Mouse (Mus musculus): ENCODE measurements around the gene Slc25a39. TPM values are rescaled to one million over a fixed set of nuclear protein-coding genes. Genes with fewer than 3 reads are reported as not detected.

The Slc25a39 gene
- total and polyA plus RNA-seq, 3 experiments: 108 to 226 (median 199) TPM

GRCm38 (mm10) chr11:102356636-102357350 is 51.0 kb downstream of the Slc25a39 start:
- no peaks in the 10 kb centered on the region for H3K9me3 ChIP-seq (replicated peaks; ENCODE audit: low read length)
- H3K79me2 ChIP-seq (replicated peaks; ENCODE audit: control insufficient read depth, extremely low read depth, insufficient read depth, poor library complexity, severe bottlenecking): no peaks in the 10 kb centered on the region
- no peak overlapping the region for H3K27ac ChIP-seq (ENCODE audit: insufficient read depth, low read depth)
- H3K36me3 ChIP-seq (replicated peaks in 1 of 2; ENCODE audit: control insufficient read depth in 1 of 2, insufficient read depth in 1 of 2, low read length in 1 of 2): no peaks in the 10 kb centered on the region
- H3K4me2 ChIP-seq (ENCODE audit: insufficient read depth, low read depth, poor library complexity, severe bottlenecking): no peak overlapping the region
- H3K9ac ChIP-seq (ENCODE audit: insufficient read depth, low read depth): no peak overlapping the region
- no peak for DNase-seq (ENCODE audit: extremely low read depth)
- H3K4me1 ChIP-seq (ENCODE audit: control insufficient read depth in 1 of 2, insufficient read depth in 2 of 2): peaks cover 0 to 8% of the 10 kb centered on the region in 2 experiments; a peak in 1 of 4 replicates
- no peak overlapping the region for H3K4me3 ChIP-seq (replicated peaks in 1 of 3; ENCODE audit: low read depth in 2 of 3, low read length in 2 of 3, poor library complexity in 1 of 3)
- peaks cover 94% of the 10 kb centered on the region for H3K27me3 ChIP-seq (replicated peaks)
- in situ Hi-C loops (cut with MboI; ENCODE audit: low pct_ligation_motif_present, low pct_unique_long_range_greater_than_20kb, low sequenced_read_pairs): loop anchor here (5.0 kb wide), 1 partner anchor 34 kb away; no protein-coding TSS in a partner anchor
- dilution Hi-C loops (cut with MboI; ENCODE audit: extremely low pct_ligation_motif_present, extremely low pct_unique_long_range_greater_than_20kb, low sequenced_read_pairs): no loop called here
- no peak for TF ChIP-seq ELF1 (IDR thresholded peaks at IDR 0.05; ENCODE audit: low read depth, low read length)
- TF ChIP-seq POLR2A (IDR thresholded peaks at IDR 0.05; ENCODE audit: low read depth, low read length): no peak
- TF ChIP-seq MEF2A (IDR thresholded peaks at IDR 0.05; ENCODE audit: borderline replicate concordance, low read depth, low read length): no peak
- no peak for TF ChIP-seq TBP (conservative IDR thresholded peaks at IDR 0.05; ENCODE audit: low read depth, low read length)
- TF ChIP-seq MAFK (IDR thresholded peaks at IDR 0.05; ENCODE audit: insufficient replicate concordance, low read length): no peak
- no peak for TF ChIP-seq ETS1 (conservative IDR thresholded peaks at IDR 0.05; ENCODE audit: low read depth, low read length)
- TF ChIP-seq POLR2AphosphoS2 (IDR thresholded peaks at IDR 0.05; ENCODE audit: low read depth, low read length): no peak
- no peak for TF ChIP-seq ZKSCAN1 (IDR thresholded peaks at IDR 0.05; ENCODE audit: borderline replicate concordance, low read depth, low read length)
- no peak for TF ChIP-seq JUN (IDR thresholded peaks at IDR 0.05; ENCODE audit: insufficient read depth, low read depth, low read length)

GRCm38 (mm10) chr11:102356190-102356589 is 51.6 kb downstream of the Slc25a39 start:
- Histone ChIP-seq H3K4me2 (ENCODE audit: insufficient read depth, low read depth, poor library complexity, severe bottlenecking) (no peak overlapping the region), H3K9me3 (replicated peaks; ENCODE audit: low read length) (no peaks in the 10 kb centered on the region), H3K4me1 (ENCODE audit: control insufficient read depth in 1 of 2, insufficient read depth in 2 of 2) (peaks cover 4 to 14% of the 10 kb centered on the region in 2 experiments), H3K27me3 (replicated peaks) (peaks cover 94% of the 10 kb centered on the region), H3K79me2 (replicated peaks; ENCODE audit: control insufficient read depth, extremely low read depth, insufficient read depth, poor library complexity, severe bottlenecking) (no peaks in the 10 kb centered on the region), H3K9ac (ENCODE audit: insufficient read depth, low read depth) (no peak overlapping the region), H3K36me3 (replicated peaks in 1 of 2; ENCODE audit: control insufficient read depth in 1 of 2, insufficient read depth in 1 of 2, low read length in 1 of 2) (no peaks in the 10 kb centered on the region), H3K27ac (ENCODE audit: insufficient read depth, low read depth) (no peak overlapping the region), H3K4me3 (replicated peaks in 1 of 3; ENCODE audit: low read depth in 2 of 3, low read length in 2 of 3, poor library complexity in 1 of 3) (no peak overlapping the region)
- TF ChIP-seq HCFC1 (IDR thresholded peaks at IDR 0.05; ENCODE audit: low read depth, low read length) (no peak), RCOR1 (conservative IDR thresholded peaks at IDR 0.05; ENCODE audit: low read depth, low read length) (no peak), TCF12 (IDR thresholded peaks at IDR 0.05; ENCODE audit: low read depth, low read length) (no peak), CTCF (conservative IDR thresholded peaks at IDR 0.05 in 1 of 2, IDR thresholded peaks at IDR 0.05 in 1 of 2; ENCODE audit: low read depth in 2 of 2, low read length in 2 of 2) (no peak), ZC3H11A (IDR thresholded peaks at IDR 0.05; ENCODE audit: low read depth, low read length) (no peak), RAD21 (IDR thresholded peaks at IDR 0.05; ENCODE audit: low read depth, low read length) (no peak), MAX (IDR thresholded peaks at IDR 0.05; ENCODE audit: low read length) (no peak), TBP (conservative IDR thresholded peaks at IDR 0.05; ENCODE audit: low read depth, low read length) (no peak), ETS1 (conservative IDR thresholded peaks at IDR 0.05; ENCODE audit: low read depth, low read length) (no peak), ZMIZ1 (IDR thresholded peaks at IDR 0.05; ENCODE audit: low read depth, low read length) (no peak), JUND (conservative IDR thresholded peaks at IDR 0.05; ENCODE audit: low read depth, low read length) (no peak), GABPA (IDR thresholded peaks at IDR 0.05; ENCODE audit: insufficient replicate concordance, low read depth, low read length) (no peak), ELF1 (IDR thresholded peaks at IDR 0.05; ENCODE audit: low read depth, low read length) (no peak)
- dilution Hi-C loops (cut with MboI; ENCODE audit: extremely low pct_ligation_motif_present, extremely low pct_unique_long_range_greater_than_20kb, low sequenced_read_pairs): no loop called here
- in situ Hi-C loops (cut with MboI; ENCODE audit: low pct_ligation_motif_present, low pct_unique_long_range_greater_than_20kb, low sequenced_read_pairs): loop anchor here (5.0 kb wide), 1 partner anchor 34 kb away; no protein-coding TSS in a partner anchor
- DNase-seq (ENCODE audit: extremely low read depth): no peak

Data from CH12.LX (cell line).